Mouse (Mus musculus) liver, postnatal 0 days (tissue): ENCODE data around the gene Spry2.
A peak's percentile ranks its signal among the peaks of the same experiment; 100 is the strongest.

ENCODE experiments used
- CTCF ChIP-seq: sonication (generic); IDR thresholded peaks from 2 replicates; pipeline ENCODE4 v1.5.1; 2016; ENCODE audit warnings: antibody characterized with exemption, low read depth
- EP300 ChIP-seq: IDR thresholded peaks from 2 replicates; pipeline ENCODE4 v1.6.1; 2016; ENCODE audit warnings: antibody characterized with exemption, low read depth, mild to moderate bottlenecking

- peak; percentile 85 for TF ChIP-seq CTCF
- no peak for TF ChIP-seq EP300
Observed at GRCm38 (mm10) chr14:105898266-105899111, 1.9 kb upstream of the Spry2 start.
